Mouse (Mus musculus) MEL (cell line): ENCODE results near the gene Plpp2. TPM values are rescaled to one million over a fixed set of nuclear protein-coding genes. Genes with fewer than 3 reads are reported as not detected.

ENCODE experiments used
- DNase-seq: peaks from one replicate; pipeline ENCODE4 v3.0.0; 2011; ENCODE audit warnings: low read depth, low spot score
- H3K27ac ChIP-seq: 2 replicates; pipeline ENCODE4 v1.5.1; 2012; ENCODE audit warnings: low read depth, mild to moderate bottlenecking, control low read depth, low read length, moderate library complexity; ENCODE audit not compliant: control insufficient read depth
- H3K27me3 ChIP-seq, 2 experiments: fragments of 150-350 bp in 1 of 2; sonication (generic) in 1 of 2; 2 replicates each; pipeline ENCODE4 v1.6.1; 2012; ENCODE audit warnings: low read length in 2 of 2, mild to moderate bottlenecking in 2 of 2, improper control_type of control experiment in 1 of 2, moderate library complexity in 1 of 2; ENCODE audit not compliant: insufficient read depth in 2 of 2, control insufficient read depth in 1 of 2
- H3K36me3 ChIP-seq, 2 experiments: 2 replicates each; pipeline ENCODE4 v1.6.1; 2012 to 2014; ENCODE audit warnings: low read length in 2 of 2, improper control_type of control experiment in 1 of 2, inconsistent platforms in 1 of 2, mild to moderate bottlenecking in 1 of 2; ENCODE audit not compliant: insufficient read depth in 2 of 2, control insufficient read depth in 1 of 2
- H3K4me1 ChIP-seq, 2 experiments: fragments of 150-350 bp in 1 of 2; sonication (generic) in 1 of 2; 2 replicates each; pipeline ENCODE4 v1.6.1; 2012; ENCODE audit warnings: low read length in 2 of 2, improper control_type of control experiment in 1 of 2, mild to moderate bottlenecking in 1 of 2; ENCODE audit not compliant: insufficient read depth in 2 of 2, control insufficient read depth in 1 of 2
- H3K4me3 ChIP-seq, 2 experiments: fragments of 150-350 bp in 1 of 2; sonication (generic) in 1 of 2; 2 replicates each; pipeline ENCODE4 v1.5.1; 2012; ENCODE audit warnings: low read depth in 2 of 2, low read length in 2 of 2, mild to moderate bottlenecking in 2 of 2, moderate library complexity in 2 of 2, control low read depth in 1 of 2, improper control_type of control experiment in 1 of 2; ENCODE audit not compliant: control insufficient read depth in 1 of 2, insufficient read depth in 1 of 2
- H3K79me2 ChIP-seq: 2 replicates; pipeline ENCODE4 v1.6.1; 2012; ENCODE audit warnings: mild to moderate bottlenecking, low read length, moderate library complexity; ENCODE audit not compliant: control insufficient read depth, poor library complexity, insufficient read depth
- H3K9ac ChIP-seq: 2 replicates; pipeline ENCODE4 v1.6.1; 2012; ENCODE audit warnings: low read depth, mild to moderate bottlenecking, control low read depth, low read length, moderate library complexity; ENCODE audit not compliant: control insufficient read depth, poor library complexity, severe bottlenecking
- H3K9me3 ChIP-seq: fragments of 150-350 bp; sonication (generic); replicated peaks from 2 replicates; pipeline ENCODE4 v1.6.1; 2012; ENCODE audit warnings: mild to moderate bottlenecking, low read length, improper control_type of control experiment, moderate library complexity; ENCODE audit not compliant: insufficient read depth
- BHLHE40 ChIP-seq: IDR thresholded peaks from 2 replicates; pipeline ENCODE4 v1.6.1; 2012; ENCODE audit warnings: low read depth, mild to moderate bottlenecking, inconsistent platforms, low read length, improper control_type of control experiment, borderline replicate concordance
- CHD2 ChIP-seq: IDR thresholded peaks from 2 replicates; pipeline ENCODE4 v1.6.1; 2011; ENCODE audit warnings: low read length, improper control_type of control experiment
- E2F4 ChIP-seq: IDR thresholded peaks from 2 replicates; pipeline ENCODE4 v1.6.1; 2011; ENCODE audit warnings: low read depth, low read length, improper control_type of control experiment, borderline replicate concordance
- EP300 ChIP-seq, 2 experiments: IDR thresholded peaks; 2 replicates each; pipeline ENCODE4 v1.6.1; 2011; ENCODE audit warnings: improper control_type of control experiment in 2 of 2, low read length in 2 of 2, low read depth in 1 of 2, mild to moderate bottlenecking in 1 of 2
- ETS1 ChIP-seq: IDR thresholded peaks from 2 replicates; pipeline ENCODE4 v1.6.1; 2012; ENCODE audit warnings: low read depth, mild to moderate bottlenecking, inconsistent platforms, low read length, improper control_type of control experiment, moderate library complexity
- GABPA ChIP-seq: IDR thresholded peaks from 2 replicates; pipeline ENCODE4 v1.6.1; 2012; ENCODE audit warnings: low read depth, mild to moderate bottlenecking, inconsistent platforms, low read length, improper control_type of control experiment, moderate library complexity
- JUND ChIP-seq: IDR thresholded peaks from 2 replicates; pipeline ENCODE4 v1.6.1; 2011; ENCODE audit warnings: low read depth, mild to moderate bottlenecking, improper control_type of control experiment, low read length
- KAT2A ChIP-seq: conservative IDR thresholded peaks from 2 replicates; pipeline ENCODE4 v1.6.1; 2012; ENCODE audit warnings: low read depth, low read length, improper control_type of control experiment, inconsistent platforms
- MAFK ChIP-seq: IDR thresholded peaks from 2 replicates; pipeline ENCODE4 v1.6.1; 2011; ENCODE audit warnings: low read depth, mild to moderate bottlenecking, low read length, improper control_type of control experiment, borderline replicate concordance
- MAZ ChIP-seq: IDR thresholded peaks from 2 replicates; pipeline ENCODE4 v1.6.1; 2012; ENCODE audit warnings: low read depth, mild to moderate bottlenecking, inconsistent platforms, low read length, improper control_type of control experiment
- MEF2A ChIP-seq: IDR thresholded peaks from 2 replicates; pipeline ENCODE4 v1.6.1; 2014; ENCODE audit warnings: low read depth, mild to moderate bottlenecking, inconsistent platforms, low read length, improper control_type of control experiment; ENCODE audit not compliant: poor library complexity, insufficient replicate concordance, severe bottlenecking; ENCODE audit errors: extremely low read depth
- MXI1 ChIP-seq: IDR thresholded peaks from 2 replicates; pipeline ENCODE4 v1.6.1; 2011; ENCODE audit warnings: mild to moderate bottlenecking, low read depth, low read length, improper control_type of control experiment
- MYB ChIP-seq: IDR thresholded peaks from 2 replicates; pipeline ENCODE4 v1.6.1; 2011; ENCODE audit warnings: mild to moderate bottlenecking, low read depth, low read length, improper control_type of control experiment
- MYC ChIP-seq: IDR thresholded peaks from 2 replicates; pipeline ENCODE4 v1.6.1; 2011; ENCODE audit warnings: low read depth, mild to moderate bottlenecking, low read length, improper control_type of control experiment, moderate library complexity
- NELFE ChIP-seq: IDR thresholded peaks from 2 replicates; pipeline ENCODE4 v1.6.1; 2011; ENCODE audit warnings: low read depth, low read length, improper control_type of control experiment
- POLR2AphosphoS2 ChIP-seq: IDR thresholded peaks from 2 replicates; pipeline ENCODE4 v1.6.1; 2011; ENCODE audit warnings: low read length, improper control_type of control experiment
- POLR2AphosphoS5 ChIP-seq: IDR thresholded peaks from 2 replicates; pipeline ENCODE4 v1.6.1; 2012; ENCODE audit warnings: low read depth, borderline replicate concordance, mild to moderate bottlenecking, inconsistent platforms, low read length, moderate library complexity, mixed read lengths
- RCOR1 ChIP-seq: IDR thresholded peaks from 2 replicates; pipeline ENCODE4 v1.6.1; 2012; ENCODE audit warnings: low read depth, mild to moderate bottlenecking, inconsistent platforms, low read length, improper control_type of control experiment
- TBP ChIP-seq: IDR thresholded peaks from 2 replicates; pipeline ENCODE4 v1.8.0; 2011; ENCODE audit warnings: low read depth, low read length, improper control_type of control experiment
- TCF12 ChIP-seq: IDR thresholded peaks from 2 replicates; pipeline ENCODE4 v1.6.1; 2014; ENCODE audit warnings: low read depth, mild to moderate bottlenecking, inconsistent platforms, low read length, improper control_type of control experiment, moderate library complexity
- UBTF ChIP-seq: IDR thresholded peaks from 2 replicates; pipeline ENCODE4 v1.6.1; 2012; ENCODE audit warnings: low read depth, mild to moderate bottlenecking, inconsistent platforms, low read length, improper control_type of control experiment, moderate library complexity, borderline replicate concordance; ENCODE audit not compliant: insufficient read depth
- USF2 ChIP-seq, 2 experiments: IDR thresholded peaks; 2 replicates each; pipeline ENCODE4 v1.6.1; 2011 to 2012; ENCODE audit warnings: improper control_type of control experiment in 2 of 2, low read length in 2 of 2, borderline replicate concordance in 1 of 2, inconsistent platforms in 1 of 2, low read depth in 1 of 2, mild to moderate bottlenecking in 1 of 2; ENCODE audit not compliant: insufficient read depth in 1 of 2
- ZC3H11A ChIP-seq: IDR thresholded peaks from 2 replicates; pipeline ENCODE4 v1.6.1; 2012; ENCODE audit warnings: low read depth, mild to moderate bottlenecking, inconsistent platforms, low read length, improper control_type of control experiment
- ZKSCAN1 ChIP-seq: IDR thresholded peaks from 2 replicates; pipeline ENCODE4 v1.6.1; 2012; ENCODE audit warnings: low read depth, mild to moderate bottlenecking, inconsistent platforms, low read length, improper control_type of control experiment, moderate library complexity
- ZMIZ1 ChIP-seq: IDR thresholded peaks from 2 replicates; pipeline ENCODE4 v1.6.1; 2012; ENCODE audit warnings: low read depth, mild to moderate bottlenecking, inconsistent platforms, low read length, improper control_type of control experiment, moderate library complexity
- polyA plus RNA-seq, 2 experiments: library from polyadenylated mRNA; stranded (reverse) in 1 of 2; unstranded in 1 of 2; fragments of >175 nt in 1 of 2; fragments of >200 nt in 1 of 2; gene quantifications; 2 replicates each; pipeline versions ENCODE4 v1.2.1 to v1.2.4; 2012; ENCODE audit warnings: low replicate concordance in 2 of 2, low read depth in 1 of 2; ENCODE audit not compliant: insufficient read length in 2 of 2, insufficient read depth in 1 of 2, missing spikeins in 1 of 2
- total RNA-seq: library from RNA; depleted of rRNA; stranded (reverse); fragments of 300-350 nt; gene quantifications from 2 replicates; pipeline ENCODE4 v1.2.3, GENCODE M21; 2012

The Plpp2 gene
- total and polyA plus RNA-seq, 3 experiments: 26.0 to 32.8 TPM; not detected in 1

GRCm38 (mm10) chr10:79573611-79574010 lies 40.0 kb upstream of the Plpp2 start:
- Histone ChIP-seq H3K9me3 (no peaks in the 10 kb centered on the region), H3K27ac (no peak overlapping the region), H3K9ac (no peak overlapping the region), H3K4me3 (no peak overlapping the region), H3K79me2 (no peaks in the 10 kb centered on the region), H3K4me1 (no peaks in the 10 kb centered on the region), H3K36me3 (no peaks in the 10 kb centered on the region), H3K27me3 (peaks cover 0 to 2% of the 10 kb centered on the region in 2 experiments; a peak in 1 of 4 replicates)
- DNase-seq: no peak
- TF ChIP-seq TCF12 (no peak), POLR2AphosphoS2 (no peak), ETS1 (no peak), EP300 (IDR thresholded peaks at IDR 0.05; ENCODE audit: low read depth in 1 of 2, low read length in 2 of 2) (no peak), JUND (no peak), TBP (no peak), ZC3H11A (no peak), MXI1 (no peak), MAFK (no peak), ZKSCAN1 (no peak), RCOR1 (no peak), NELFE (no peak)
- TF ChIP-seq, all 39 proteins: peak for 0

DNA sequence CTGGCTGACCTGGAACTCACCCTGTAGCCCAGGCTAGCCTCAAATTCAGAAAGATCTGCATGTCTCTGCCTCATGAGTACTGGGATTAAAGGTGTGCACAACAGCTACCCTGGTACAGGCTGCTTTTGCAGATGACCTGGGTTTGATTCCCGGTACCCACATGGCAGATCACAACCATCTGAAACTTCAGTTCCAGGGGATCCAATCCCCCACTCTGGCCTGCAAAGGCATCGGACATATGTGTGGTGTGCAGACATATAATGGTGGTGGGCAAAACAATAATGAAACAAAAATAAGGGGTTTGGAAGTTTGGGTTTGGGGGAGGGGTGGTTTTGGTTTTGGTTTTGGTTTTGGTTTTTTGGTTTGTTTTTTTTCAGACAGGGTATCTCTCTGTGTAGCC lies 37.7 kb upstream of the Plpp2 start:
- Histone ChIP-seq H3K36me3 (no peaks in the 10 kb centered on the region), H3K4me3 (no peak overlapping the region), H3K9ac (no peak overlapping the region), H3K79me2 (no peaks in the 10 kb centered on the region), H3K4me1 (no peaks in the 10 kb centered on the region)
- TF ChIP-seq ZC3H11A: no peak
- no peak for TF ChIP-seq MYB
- TF ChIP-seq E2F4: no peak
- TF ChIP-seq, all 39 proteins: peak for 0
- Histone ChIP-seq H3K27ac (no peak overlapping the region), H3K9me3 (no peaks in the 10 kb centered on the region), H3K27me3 (peaks cover 0 to 2% of the 10 kb centered on the region in 2 experiments; a peak in 1 of 4 replicates)
- no peak for DNase-seq

DNA sequence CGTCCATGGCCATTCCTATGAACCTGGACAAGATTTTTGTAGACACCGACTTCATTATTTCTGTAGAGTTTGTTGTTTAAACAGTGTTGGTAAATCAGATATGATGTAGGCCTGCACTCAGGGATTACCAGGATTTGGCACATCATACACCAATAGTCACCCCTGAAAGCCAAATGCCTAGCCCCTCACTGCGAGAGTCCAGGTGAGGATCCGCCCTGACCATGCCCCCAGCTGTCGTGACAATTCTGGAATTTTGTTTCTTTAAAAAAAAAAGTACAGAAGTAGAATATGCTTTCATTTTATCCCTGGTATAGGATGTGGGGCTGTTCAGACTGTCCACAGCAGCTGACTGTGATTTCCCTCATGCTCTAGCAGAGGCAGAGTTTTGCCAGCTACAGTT lies 36.3 kb upstream of the Plpp2 start:
- H3K27me3 ChIP-seq: peaks cover 0 to 2% of the 10 kb centered on the region in 2 experiments; a peak in 1 of 4 replicates
- no peaks in the 10 kb centered on the region for H3K79me2 ChIP-seq
- no peaks in the 10 kb centered on the region for H3K9me3 ChIP-seq
- TF ChIP-seq CHD2: no peak
- no peak for TF ChIP-seq ZKSCAN1
- TF ChIP-seq USF2 (IDR thresholded peaks at IDR 0.05; ENCODE audit: borderline replicate concordance in 1 of 2, insufficient read depth in 1 of 2, low read depth in 1 of 2, low read length in 2 of 2): no peak
- no peak for TF ChIP-seq POLR2AphosphoS2
- TF ChIP-seq ZMIZ1: no peak
- TF ChIP-seq POLR2AphosphoS5: no peak
- no peak for TF ChIP-seq KAT2A
- no peak for TF ChIP-seq MYB
- TF ChIP-seq GABPA: no peak
- TF ChIP-seq MEF2A: no peak
- no peak for TF ChIP-seq MAZ
- no peak for TF ChIP-seq BHLHE40
- no peak for TF ChIP-seq UBTF
- no peak for TF ChIP-seq MYC
- no peak for TF ChIP-seq MAFK
- no peaks in the 10 kb centered on the region for H3K4me1 ChIP-seq
- H3K4me3 ChIP-seq: no peak overlapping the region
- DNase-seq: no peak
- no peak overlapping the region for H3K9ac ChIP-seq
- H3K36me3 ChIP-seq: no peaks in the 10 kb centered on the region
- no peak overlapping the region for H3K27ac ChIP-seq
